Mouse (Mus musculus): ENCODE data around the gene Naa35. TPM values are rescaled to one million over a fixed set of nuclear protein-coding genes. Genes with fewer than 3 reads are reported as not detected.

Gene Naa35
- polyA plus RNA-seq, 1 experiment from 2014 or later: 128 TPM

DNA sequence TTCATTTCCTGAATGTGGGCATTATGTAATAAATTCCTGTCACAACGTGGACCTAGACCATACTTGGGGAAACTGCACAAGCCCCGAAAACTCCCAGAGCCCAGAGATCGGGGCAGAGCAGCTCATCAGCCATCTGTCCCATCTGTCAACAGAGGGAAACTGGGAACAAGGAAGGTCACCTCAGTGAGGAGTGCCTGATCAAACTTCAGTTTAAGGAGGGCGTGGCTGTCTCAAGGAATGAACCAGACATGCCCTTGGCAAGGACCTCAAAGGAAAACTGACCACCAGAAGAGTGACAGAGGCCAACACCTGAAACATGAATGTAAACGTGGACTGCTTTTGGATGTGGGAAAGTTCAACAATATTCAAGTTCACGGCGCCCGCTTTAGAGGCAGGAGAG is 76.3 kb downstream of the Naa35 start:
- no peak overlapping the region for H3K9ac ChIP-seq
- 91% methylated on average over 8 of the region's 8 CpGs for WGBS
- ATAC-seq (ENCODE audit: low FRiP score, low read depth): no peak

DNA sequence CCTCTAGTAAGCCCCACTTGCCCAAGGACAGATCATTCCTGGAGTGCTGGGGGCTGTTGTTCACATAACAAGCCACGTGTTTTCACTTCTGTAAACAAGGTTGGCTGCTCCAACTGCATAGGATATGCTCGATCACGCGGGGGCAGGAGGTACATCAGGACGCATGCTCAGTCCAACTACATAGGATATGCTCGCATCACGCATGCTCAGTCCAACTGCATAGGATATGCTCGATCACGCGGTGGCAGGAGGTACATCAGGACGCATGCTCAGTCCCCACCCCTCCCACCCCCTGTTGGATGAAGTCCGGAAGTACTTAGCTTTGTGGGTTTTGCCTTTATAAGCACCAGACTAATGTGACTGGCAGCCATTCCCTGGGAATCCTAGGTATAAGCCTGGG is 76.9 kb downstream of the Naa35 start:
- Histone ChIP-seq H3K4me2 (replicated peaks) (no peak overlapping the region), H3K9me3 (peaks cover 4% of the 10 kb centered on the region; the same call in 1 of the 2 replicates), H3K4me3 (no peak overlapping the region), H3K9ac (no peak overlapping the region), H3K27me3 (replicated peaks) (no peaks in the 10 kb centered on the region), H3K36me3 (peaks cover 86% of the 10 kb centered on the region), H3K4me1 (peaks cover 8% of the 10 kb centered on the region; the same call in 1 of the 2 replicates), H3K27ac (no peak overlapping the region)
- ATAC-seq (ENCODE audit: low FRiP score, low read depth): no peak
- WGBS: 96% methylated on average over 12 of the region's 12 CpGs

More for the DNA sequence above, 76.3 kb downstream of the Naa35 start:
- peaks cover 80% of the 10 kb centered on the region for H3K36me3 ChIP-seq
- no peak overlapping the region for H3K4me3 ChIP-seq
- H3K27me3 ChIP-seq (replicated peaks): no peaks in the 10 kb centered on the region
- H3K9me3 ChIP-seq: peaks cover 4% of the 10 kb centered on the region; the same call in 1 of the 2 replicates
- H3K27ac ChIP-seq: no peak overlapping the region
- H3K4me2 ChIP-seq (replicated peaks): no peak overlapping the region
- peaks cover 14% of the 10 kb centered on the region for H3K4me1 ChIP-seq

DNA sequence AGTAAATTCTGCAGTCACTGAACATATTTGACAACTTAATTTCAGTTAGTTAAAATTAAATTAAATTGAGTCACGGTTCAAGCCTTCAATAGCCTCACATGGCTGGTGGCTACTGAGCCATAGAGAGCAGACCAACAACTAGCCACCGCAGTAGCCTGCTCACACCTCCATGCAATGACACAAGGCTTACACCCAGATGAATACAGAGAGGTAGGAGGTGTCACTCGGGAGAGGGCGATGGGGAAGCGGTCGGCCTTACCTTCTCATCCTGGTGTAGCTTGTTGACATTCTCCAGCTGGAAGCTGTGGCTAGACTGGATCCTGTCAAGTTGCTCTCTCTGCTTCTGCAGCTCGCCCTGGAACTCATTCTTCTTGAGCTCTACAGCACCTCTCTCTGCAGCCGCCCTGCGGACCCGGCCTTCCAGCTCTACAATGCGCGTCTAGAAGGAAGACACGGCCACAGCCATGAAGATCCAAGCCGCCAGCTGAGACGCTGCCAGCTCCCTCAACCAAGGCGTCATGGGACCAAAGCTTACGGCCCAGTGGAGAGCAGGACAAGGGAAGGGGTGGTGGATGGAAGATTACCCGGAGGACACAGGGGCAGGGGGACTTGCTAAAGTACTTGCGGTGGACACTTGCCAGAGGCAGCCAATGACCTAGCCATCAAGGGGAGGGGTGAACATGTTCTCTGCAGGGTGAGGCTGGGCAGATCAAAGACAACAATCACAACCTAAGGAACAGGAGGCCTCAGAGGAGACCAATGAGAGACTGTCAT is 79.1 kb downstream of the Naa35 start:
- H3K4me1 ChIP-seq: no peaks in the 10 kb centered on the region
- no peak for ATAC-seq (ENCODE audit: low FRiP score, low read depth)
- H3K4me2 ChIP-seq (replicated peaks): no peak overlapping the region
- H3K4me3 ChIP-seq: no peak overlapping the region
- 0 out of 2 replicates have a peak, but pooled peaks cover 1% of the 10 kb centered on the region for H3K9me3 ChIP-seq
- H3K36me3 ChIP-seq: peaks cover 75% of the 10 kb centered on the region
- H3K27ac ChIP-seq: no peak overlapping the region
- no peaks in the 10 kb centered on the region for H3K27me3 ChIP-seq (replicated peaks)
- WGBS: 95% methylated on average over 19 of the region's 19 CpGs
- H3K9ac ChIP-seq: no peak overlapping the region

DNA sequence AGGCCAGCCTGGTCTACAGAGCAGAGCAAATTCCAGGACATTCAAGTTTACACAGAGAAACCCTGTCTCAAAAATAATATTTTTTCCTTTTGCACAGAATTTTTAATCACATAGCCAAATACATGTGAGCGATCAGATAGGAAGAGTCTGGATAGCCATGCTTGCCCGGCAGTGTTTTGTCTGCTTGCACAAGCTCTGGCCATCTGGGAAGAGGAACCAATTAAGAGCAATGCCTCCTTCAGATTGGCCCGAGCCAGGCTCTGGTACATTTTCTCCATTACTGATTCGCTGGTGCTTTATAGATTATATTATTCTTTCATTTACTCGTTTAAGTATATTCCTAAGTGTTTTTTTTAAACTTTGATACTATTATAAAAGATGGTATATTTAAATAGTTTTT is 82.7 kb downstream of the Naa35 start:
- 92% methylated on average over 5 of the region's 5 CpGs for WGBS
- ATAC-seq (ENCODE audit: low FRiP score, low read depth): no peak
- peaks cover 43% of the 10 kb centered on the region for H3K36me3 ChIP-seq
- no peak overlapping the region for H3K4me3 ChIP-seq
- no peak overlapping the region for H3K27ac ChIP-seq
- H3K4me1 ChIP-seq: peaks cover 6% of the 10 kb centered on the region; the same call in 1 of the 2 replicates
- H3K9ac ChIP-seq: no peak overlapping the region
- no peak overlapping the region for H3K4me2 ChIP-seq (replicated peaks)
- H3K27me3 ChIP-seq (replicated peaks): no peaks in the 10 kb centered on the region
- H3K9me3 ChIP-seq: no peaks in the 10 kb centered on the region

DNA sequence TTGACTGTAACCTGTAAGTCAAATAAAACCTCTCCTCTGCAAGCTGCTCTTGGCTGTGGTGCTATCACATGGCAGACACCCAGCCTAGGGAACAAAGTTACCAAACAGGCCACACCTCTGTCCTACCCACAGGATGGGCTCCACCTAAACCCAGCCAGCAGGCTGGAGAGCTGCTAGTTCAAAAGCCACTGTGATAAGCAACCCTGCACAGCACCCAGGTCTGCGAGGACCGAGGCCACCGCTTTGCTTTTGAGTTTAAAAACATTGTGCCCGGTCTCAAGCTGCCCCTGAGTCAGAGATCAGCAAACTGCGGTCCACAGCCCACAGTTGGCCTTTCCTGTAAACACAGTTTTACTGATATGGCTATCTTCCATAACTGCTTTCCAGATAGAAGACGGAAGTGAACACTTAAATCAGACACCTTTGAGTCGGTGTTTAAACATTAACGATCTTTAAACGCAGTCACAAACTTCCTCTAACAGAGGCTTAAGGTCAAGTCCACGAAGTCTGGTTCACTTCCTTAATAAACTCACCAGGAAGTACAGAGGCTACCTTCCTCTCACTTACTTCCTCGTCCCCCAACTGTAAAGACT is 83.5 kb downstream of the Naa35 start:
- no peak overlapping the region for H3K9ac ChIP-seq
- H3K4me3 ChIP-seq: no peak overlapping the region
- H3K27me3 ChIP-seq (replicated peaks): no peaks in the 10 kb centered on the region
- ATAC-seq (ENCODE audit: low FRiP score, low read depth): no peak
- H3K36me3 ChIP-seq: peaks cover 36% of the 10 kb centered on the region
- H3K27ac ChIP-seq: no peak overlapping the region
- H3K9me3 ChIP-seq: no peaks in the 10 kb centered on the region
- 83% methylated on average over 11 of the region's 11 CpGs for WGBS
- peaks cover 11% of the 10 kb centered on the region for H3K4me1 ChIP-seq
- H3K4me2 ChIP-seq (replicated peaks): no peak overlapping the region

DNA sequence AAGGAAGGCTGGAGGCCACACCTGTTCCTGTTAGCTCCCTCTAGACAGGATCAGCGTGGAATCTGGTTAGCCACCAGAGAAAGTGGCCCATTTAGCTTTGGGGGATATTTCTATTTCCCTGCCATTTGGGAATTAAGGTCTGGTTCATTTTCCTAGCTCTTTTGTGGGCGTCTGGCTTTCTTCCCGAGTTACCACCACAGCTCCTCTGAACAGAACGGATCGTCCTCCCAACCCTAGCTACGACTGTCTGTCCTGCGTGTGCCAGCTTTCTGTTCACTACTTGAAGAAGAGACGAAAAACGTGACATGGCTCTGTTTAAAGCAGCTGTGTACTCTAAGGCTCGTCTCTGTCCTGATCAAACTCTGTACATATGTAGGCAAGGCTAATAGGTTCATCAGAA is 84.9 kb downstream of the Naa35 start:
- no peak overlapping the region for H3K4me2 ChIP-seq (replicated peaks)
- H3K27ac ChIP-seq: no peak overlapping the region
- H3K4me3 ChIP-seq: no peak overlapping the region
- H3K9me3 ChIP-seq: no peaks in the 10 kb centered on the region
- no peak for ATAC-seq (ENCODE audit: low FRiP score, low read depth)
- WGBS: 88% methylated on average over 10 of the region's 10 CpGs
- H3K9ac ChIP-seq: no peak overlapping the region
- peaks cover 22% of the 10 kb centered on the region for H3K36me3 ChIP-seq
- H3K4me1 ChIP-seq: peaks cover 13% of the 10 kb centered on the region
- H3K27me3 ChIP-seq (replicated peaks): no peaks in the 10 kb centered on the region

DNA sequence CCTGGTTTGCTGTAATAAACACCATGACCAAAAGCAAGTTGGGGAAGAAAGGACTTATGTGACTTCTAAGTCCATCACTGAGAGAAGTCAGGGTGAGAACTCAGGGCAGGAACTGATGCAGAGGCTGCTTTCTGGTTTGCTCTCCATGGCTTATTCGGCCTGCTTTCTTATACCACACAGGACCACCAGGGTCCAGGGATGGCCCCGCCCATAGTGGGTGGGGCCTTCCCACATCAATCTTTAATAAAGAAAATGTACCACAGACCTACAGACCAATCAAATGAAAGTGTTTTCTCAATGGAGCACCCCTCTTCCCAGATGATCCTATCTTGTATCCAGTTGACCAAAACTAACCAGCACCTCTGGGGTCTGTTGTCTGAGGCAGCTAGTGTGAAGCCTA is 86.5 kb downstream of the Naa35 start:
- Histone ChIP-seq H3K27me3 (replicated peaks) (no peaks in the 10 kb centered on the region), H3K4me3 (no peak overlapping the region), H3K9me3 (no peaks in the 10 kb centered on the region), H3K36me3 (peaks cover 11% of the 10 kb centered on the region; the same call in 1 of the 2 replicates), H3K27ac (no peak overlapping the region), H3K4me2 (replicated peaks) (no peak overlapping the region), H3K4me1 (peaks cover 13% of the 10 kb centered on the region), H3K9ac (no peak overlapping the region)
- WGBS: 66% methylated on average over 2 of the region's 2 CpGs
- ATAC-seq (ENCODE audit: low FRiP score, low read depth): no peak

DNA sequence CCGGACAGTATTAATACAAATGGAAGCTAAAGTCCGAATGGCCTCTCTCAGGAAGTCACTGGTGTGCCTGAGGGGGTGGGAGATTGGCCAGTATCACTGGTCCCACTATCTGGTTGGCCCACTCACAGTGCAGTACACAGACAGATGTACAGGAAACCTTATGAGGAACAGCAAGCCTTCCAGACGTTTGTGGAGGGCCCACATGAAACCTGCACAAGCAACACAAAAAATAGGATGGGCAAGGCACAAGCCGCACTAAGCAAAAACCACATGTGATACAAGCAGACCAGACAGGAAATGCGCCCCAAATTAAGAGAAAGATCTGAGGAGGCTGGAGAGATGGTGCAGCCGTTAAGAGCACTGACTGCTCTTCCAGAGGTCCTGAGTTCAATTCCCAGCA is 87.2 kb downstream of the Naa35 start:
- 0 out of 2 replicates have a peak, but pooled peaks cover 4% of the 10 kb centered on the region for H3K36me3 ChIP-seq
- peaks cover 13% of the 10 kb centered on the region for H3K4me1 ChIP-seq
- 66% methylated on average over 6 of the region's 6 CpGs for WGBS
- no peaks in the 10 kb centered on the region for H3K9me3 ChIP-seq
- H3K9ac ChIP-seq: no peak overlapping the region
- H3K4me3 ChIP-seq: no peak overlapping the region
- ATAC-seq (ENCODE audit: low FRiP score, low read depth): no peak
- H3K27ac ChIP-seq: peak overlapping the region; percentile 42; the same call in 1 of the 2 replicates
- no peaks in the 10 kb centered on the region for H3K27me3 ChIP-seq (replicated peaks)
- peak overlapping the region; percentile 28 for H3K4me2 ChIP-seq (replicated peaks)

DNA sequence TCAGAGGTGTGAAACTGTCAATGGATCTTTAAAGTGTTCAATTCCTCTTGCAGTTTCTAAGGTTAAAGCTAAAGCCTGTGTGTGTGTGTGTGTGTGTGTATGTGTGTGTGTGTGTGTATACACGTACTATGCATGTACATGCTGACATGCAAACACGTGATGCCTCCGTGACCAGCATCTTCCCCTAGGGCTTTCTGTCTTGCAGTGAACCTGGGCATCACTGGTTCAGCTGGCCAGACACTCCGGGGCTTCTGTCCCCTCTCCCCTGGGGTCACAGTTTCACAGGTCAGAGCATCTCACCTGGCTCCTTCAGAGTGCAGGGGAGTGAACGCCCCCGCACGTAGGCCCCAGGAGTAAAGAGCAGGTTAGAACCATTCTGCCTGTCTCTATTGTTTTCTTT is 88.5 kb downstream of the Naa35 start:
- Histone ChIP-seq H3K4me1 (peaks cover 13% of the 10 kb centered on the region), H3K27me3 (replicated peaks) (no peaks in the 10 kb centered on the region), H3K4me3 (peak overlapping the region; percentile 25), H3K36me3 (0 out of 2 replicates have a peak, but pooled peaks cover 3% of the 10 kb centered on the region), H3K4me2 (replicated peaks) (peak overlapping the region; percentile 64), H3K9me3 (no peaks in the 10 kb centered on the region), H3K27ac (peak overlapping the region; percentile 50; the same call in 1 of the 2 replicates), H3K9ac (peak overlapping the region; percentile 87; the same call in 1 of the 2 replicates)
- 29% methylated on average over 7 of the region's 7 CpGs for WGBS
- ATAC-seq (ENCODE audit: low FRiP score, low read depth): no peak

DNA sequence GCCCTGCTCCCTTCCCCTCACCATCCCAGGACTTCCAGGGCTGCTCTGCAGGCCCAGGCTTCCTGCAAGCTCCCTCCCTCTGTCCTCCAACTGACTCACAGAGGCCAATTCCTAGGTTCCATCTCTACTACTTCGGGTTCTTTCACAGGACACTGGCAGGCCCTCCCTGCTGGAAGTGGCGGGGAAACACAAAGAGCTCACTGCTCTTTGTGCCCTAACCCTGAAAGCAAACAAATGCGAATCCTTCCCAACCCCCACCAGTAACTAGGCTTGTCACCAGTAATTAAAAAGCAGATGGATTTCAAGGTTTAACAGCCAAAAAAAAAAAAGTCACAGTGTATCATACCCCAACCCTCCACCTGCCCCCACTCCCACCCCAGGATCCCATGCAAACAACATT is 89.2 kb downstream of the Naa35 start:
- H3K4me3 ChIP-seq: peak overlapping the region; percentile 77
- H3K9me3 ChIP-seq: no peaks in the 10 kb centered on the region
- H3K9ac ChIP-seq: peak overlapping the region; percentile 87
- 0 out of 2 replicates have a peak, but pooled peaks cover 3% of the 10 kb centered on the region for H3K36me3 ChIP-seq
- peak overlapping the region; percentile 77; the same call in 1 of the 2 replicates for H3K27ac ChIP-seq
- H3K4me2 ChIP-seq (replicated peaks): peak overlapping the region; percentile 64
- no peaks in the 10 kb centered on the region for H3K27me3 ChIP-seq (replicated peaks)
- H3K4me1 ChIP-seq: peaks cover 13% of the 10 kb centered on the region
- WGBS: 2% methylated on average over 3 of the region's 3 CpGs
- ATAC-seq (ENCODE audit: low FRiP score, low read depth): peak; percentile 44; the same call in 1 of the 2 replicates

DNA sequence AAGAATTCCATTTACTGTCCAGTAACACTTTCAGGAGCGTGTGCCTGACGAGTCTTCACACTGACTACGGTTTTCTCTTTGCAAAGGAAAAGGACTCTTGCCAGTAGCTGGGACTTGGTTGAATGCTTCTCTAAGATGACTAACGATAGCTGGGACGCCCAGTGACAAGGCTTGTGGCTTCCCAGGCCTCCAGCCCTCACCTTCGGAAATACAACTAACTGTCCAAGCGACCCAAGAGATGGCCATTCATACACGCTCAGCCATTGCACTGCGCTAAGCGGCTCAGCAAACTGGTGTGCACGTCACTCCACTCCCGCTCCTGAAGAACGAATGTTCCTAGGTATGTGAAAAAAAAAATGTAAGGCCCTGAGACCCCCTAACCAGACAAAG is 89.7 kb downstream of the Naa35 start:
- H3K4me2 ChIP-seq (replicated peaks): peak overlapping the region; percentile 64
- peak overlapping the region; percentile 77 for H3K4me3 ChIP-seq
- peak; percentile 42 for ATAC-seq (ENCODE audit: low FRiP score, low read depth)
- no peaks in the 10 kb centered on the region for H3K27me3 ChIP-seq (replicated peaks)
- under 1% methylated on average over 13 of the region's 13 CpGs for WGBS
- no peaks in the 10 kb centered on the region for H3K36me3 ChIP-seq
- peaks cover 13% of the 10 kb centered on the region for H3K4me1 ChIP-seq
- peak overlapping the region; percentile 87 for H3K9ac ChIP-seq
- H3K27ac ChIP-seq: 0 out of 2 replicates have a peak overlapping the region, but pooled peaks have one; percentile 39
- no peaks in the 10 kb centered on the region for H3K9me3 ChIP-seq
